Mouse (Mus musculus) cerebellum, adult 2 months (tissue): Measurements from ENCODE around the gene Slc25a3. TPM values are rescaled to one million over a fixed set of nuclear protein-coding genes. Genes with fewer than 3 reads are reported as not detected.

Experiments
- DNase-seq, 2 experiments: peaks; one replicate each; pipeline ENCODE4 v3.0.0; 2021
- H3K27ac ChIP-seq: fragments of 200-500 bp; 2 replicates; pipeline ENCODE4 v1.5.1; 2012; ENCODE audit warnings: low read length, control low read depth, inconsistent platforms; ENCODE audit not compliant: insufficient read depth
- H3K27me3 ChIP-seq: fragments of 200-500 bp; 2 replicates; pipeline ENCODE4 v1.6.1; 2012; ENCODE audit warnings: inconsistent platforms, mild to moderate bottlenecking, low read length, moderate library complexity; ENCODE audit not compliant: control insufficient read depth, insufficient read depth
- H3K4me1 ChIP-seq: fragments of 200-500 bp; 2 replicates; pipeline ENCODE4 v1.6.1; 2011; ENCODE audit warnings: low read length; ENCODE audit not compliant: control insufficient read depth, insufficient read depth
- H3K4me3 ChIP-seq: fragments of 200-500 bp; replicated peaks from 2 replicates; pipeline ENCODE3; 2011; ENCODE audit warnings: mild to moderate bottlenecking, low read depth, low read length, control low read depth; ENCODE audit not compliant: insufficient read depth
- CTCF ChIP-seq: fragments of 200-500 bp; IDR thresholded peaks from 2 replicates; pipeline ENCODE4 v1.5.1; 2011; ENCODE audit warnings: low read depth, mild to moderate bottlenecking, control low read depth, low read length, moderate library complexity, borderline replicate concordance; ENCODE audit not compliant: insufficient read depth
- POLR2A ChIP-seq: fragments of 200-500 bp; IDR thresholded peaks from 2 replicates; pipeline ENCODE4 v1.6.1; 2011; ENCODE audit warnings: low read length, control low read depth, borderline replicate concordance; ENCODE audit not compliant: insufficient read depth
- WGBS: fragments of 180-500 bp; shearing (Covaris S2); methylation state at CpG from one replicate; pipeline ENCODE4 v1.1.7; 2018; 5-methylcytosine and 5-hydroxymethylcytosine counted together
- polyA plus RNA-seq: library from polyadenylated mRNA; depleted of rRNA; stranded (reverse); fragments of >200 nt; gene quantifications from 2 replicates; pipeline ENCODE4 v1.2.3, GENCODE M21; 2012; rRNA removed

Gene Slc25a3
- polyA plus RNA-seq, 1 experiment, result 804 TPM

GRCm38 (mm10) chr10:91073345-91073744 is 50.5 kb downstream of the Slc25a3 start:
- Histone ChIP-seq H3K4me3 (no peak overlapping the region), H3K27me3 (no peaks in the 10 kb centered on the region), H3K27ac (no peak overlapping the region), H3K4me1 (no peaks in the 10 kb centered on the region)
- 79% methylated on average over 3 of the region's 3 CpGs for WGBS
- TF ChIP-seq CTCF (no peak), POLR2A (no peak)
- no peak for DNase-seq

- no peak overlapping the region for H3K4me3 ChIP-seq
- H3K4me1 ChIP-seq, result no peaks in the 10 kb centered on the region
- H3K27me3 ChIP-seq, result no peaks in the 10 kb centered on the region
- WGBS, result 51% methylated on average over 1 of the region's 1 CpGs
- DNase-seq, result no peak
- TF ChIP-seq POLR2A, result no peak
- TF ChIP-seq CTCF, result no peak
- no peak overlapping the region for H3K27ac ChIP-seq
Observed at GRCm38 (mm10) chr10:91071768-91072167, 52.1 kb downstream of the Slc25a3 start.

Other genes with a start within 250 kb of the Slc25a3 start
- gene Apaf1, start 41.3 kb downstream of the Slc25a3 start, polyA plus RNA-seq, result 5.8 and 6.5 TPM in 2 replicates
- 15.1 and 15.7 TPM in 2 replicates for gene Ikbip, start 41.1 kb downstream of the Slc25a3 start, polyA plus RNA-seq
- gene Tmpo, start 57.3 kb upstream of the Slc25a3 start, polyA plus RNA-seq, result 47.5 and 49.8 TPM in 2 replicates